Mouse (Mus musculus): Measurements from ENCODE around the gene Pakap. TPM values are rescaled to one million over a fixed set of nuclear protein-coding genes. Genes with fewer than 3 reads are reported as not detected.

The Pakap gene
- polyA plus RNA-seq, 1 experiment from 2014 or later: 10.7 TPM

- Histone ChIP-seq H3K4me1 (ENCODE audit: control insufficient read depth, insufficient read depth, low read length) (no peaks in the 10 kb centered on the region), H3K4me3 (replicated peaks; ENCODE audit: low read depth, low read length) (no peak overlapping the region), H3K4me2 (ENCODE audit: low read length) (no peak overlapping the region), H3K9ac (replicated peaks; ENCODE audit: low read length) (no peak overlapping the region), H3K36me3 (ENCODE audit: control insufficient read depth, insufficient read depth, low read length) (no peaks in the 10 kb centered on the region), H3K27ac (replicated peaks; ENCODE audit: low read depth, low read length) (no peak overlapping the region), H3K9me3 (ENCODE audit: control insufficient read depth, low read length) (no peaks in the 10 kb centered on the region), H3K27me3 (ENCODE audit: control insufficient read depth, insufficient read depth, low read length) (no peaks in the 10 kb centered on the region)
- 100% methylated on average over 2 of the region's 2 CpGs for WGBS
- DNase-seq (no peak), ATAC-seq (ENCODE audit: low FRiP score, low TSS enrichment) (no peak)
Measured at GRCm38 (mm10) chr4:57624819-57625218, 56.8 kb downstream of the Pakap start.

- H3K4me2 ChIP-seq (ENCODE audit: low read length): no peak overlapping the region
- H3K27me3 ChIP-seq (ENCODE audit: control insufficient read depth, insufficient read depth, low read length): no peaks in the 10 kb centered on the region
- no peak overlapping the region for H3K4me3 ChIP-seq (replicated peaks; ENCODE audit: low read depth, low read length)
- no peaks in the 10 kb centered on the region for H3K4me1 ChIP-seq (ENCODE audit: control insufficient read depth, insufficient read depth, low read length)
- H3K36me3 ChIP-seq (ENCODE audit: control insufficient read depth, insufficient read depth, low read length): no peaks in the 10 kb centered on the region
- no peak overlapping the region for H3K9ac ChIP-seq (replicated peaks; ENCODE audit: low read length)
- DNase-seq (no peak), ATAC-seq (ENCODE audit: low FRiP score, low TSS enrichment) (no peak)
- no peaks in the 10 kb centered on the region for H3K9me3 ChIP-seq (ENCODE audit: control insufficient read depth, low read length)
- 85% methylated on average over 1 of the region's 1 CpGs for WGBS
- no peak overlapping the region for H3K27ac ChIP-seq (replicated peaks; ENCODE audit: low read depth, low read length)
Measured at GRCm38 (mm10) chr4:57625306-57625705, 57.3 kb downstream of the Pakap start.

- no peak for DNase-seq
- no peaks in the 10 kb centered on the region for H3K9me3 ChIP-seq (ENCODE audit: control insufficient read depth, low read length)
Measured at GRCm38 (mm10) chr4:57625756-57626155, 57.8 kb downstream of the Pakap start.

GRCm38 (mm10) chr4:57626921-57627320 is 58.9 kb downstream of the Pakap start:
- ATAC-seq (ENCODE audit: low FRiP score, low TSS enrichment): no peak
- Histone ChIP-seq H3K27me3 (ENCODE audit: control insufficient read depth, insufficient read depth, low read length) (no peaks in the 10 kb centered on the region), H3K9me3 (ENCODE audit: control insufficient read depth, low read length) (no peaks in the 10 kb centered on the region), H3K36me3 (ENCODE audit: control insufficient read depth, insufficient read depth, low read length) (no peaks in the 10 kb centered on the region), H3K4me2 (ENCODE audit: low read length) (no peak overlapping the region), H3K4me1 (ENCODE audit: control insufficient read depth, insufficient read depth, low read length) (no peaks in the 10 kb centered on the region), H3K27ac (replicated peaks; ENCODE audit: low read depth, low read length) (no peak overlapping the region), H3K9ac (replicated peaks; ENCODE audit: low read length) (no peak overlapping the region), H3K4me3 (replicated peaks; ENCODE audit: low read depth, low read length) (no peak overlapping the region)
- no peak for DNase-seq
- WGBS: 89% methylated on average over 5 of the region's 5 CpGs

More at GRCm38 (mm10) chr4:57625756-57626155, 57.8 kb downstream of the Pakap start:
- Histone ChIP-seq H3K4me2 (ENCODE audit: low read length) (no peak overlapping the region), H3K9ac (replicated peaks; ENCODE audit: low read length) (no peak overlapping the region), H3K4me1 (ENCODE audit: control insufficient read depth, insufficient read depth, low read length) (no peaks in the 10 kb centered on the region), H3K36me3 (ENCODE audit: control insufficient read depth, insufficient read depth, low read length) (no peaks in the 10 kb centered on the region), H3K27me3 (ENCODE audit: control insufficient read depth, insufficient read depth, low read length) (no peaks in the 10 kb centered on the region), H3K4me3 (replicated peaks; ENCODE audit: low read depth, low read length) (no peak overlapping the region), H3K27ac (replicated peaks; ENCODE audit: low read depth, low read length) (no peak overlapping the region)
- no peak for ATAC-seq (ENCODE audit: low FRiP score, low TSS enrichment)
- 84% methylated on average over 1 of the region's 1 CpGs for WGBS

- H3K27me3 ChIP-seq (ENCODE audit: control insufficient read depth, insufficient read depth, low read length): no peaks in the 10 kb centered on the region
- H3K4me2 ChIP-seq (ENCODE audit: low read length): no peak overlapping the region
- 81% methylated on average over 5 of the region's 5 CpGs for WGBS
- H3K4me3 ChIP-seq (replicated peaks; ENCODE audit: low read depth, low read length): no peak overlapping the region
- no peaks in the 10 kb centered on the region for H3K36me3 ChIP-seq (ENCODE audit: control insufficient read depth, insufficient read depth, low read length)
- no peak for DNase-seq
- H3K9me3 ChIP-seq (ENCODE audit: control insufficient read depth, low read length): no peaks in the 10 kb centered on the region
- no peaks in the 10 kb centered on the region for H3K4me1 ChIP-seq (ENCODE audit: control insufficient read depth, insufficient read depth, low read length)
- no peak for ATAC-seq (ENCODE audit: low FRiP score, low TSS enrichment)
- no peak overlapping the region for H3K9ac ChIP-seq (replicated peaks; ENCODE audit: low read length)
- H3K27ac ChIP-seq (replicated peaks; ENCODE audit: low read depth, low read length): no peak overlapping the region
Measured at GRCm38 (mm10) chr4:57632386-57632785, 64.4 kb downstream of the Pakap start.

- Histone ChIP-seq H3K4me1 (ENCODE audit: control insufficient read depth, insufficient read depth, low read length) (no peaks in the 10 kb centered on the region), H3K9ac (replicated peaks; ENCODE audit: low read length) (no peak overlapping the region), H3K27me3 (ENCODE audit: control insufficient read depth, insufficient read depth, low read length) (no peaks in the 10 kb centered on the region), H3K9me3 (ENCODE audit: control insufficient read depth, low read length) (no peaks in the 10 kb centered on the region), H3K4me2 (ENCODE audit: low read length) (no peak overlapping the region), H3K4me3 (replicated peaks; ENCODE audit: low read depth, low read length) (no peak overlapping the region), H3K27ac (replicated peaks; ENCODE audit: low read depth, low read length) (no peak overlapping the region), H3K36me3 (ENCODE audit: control insufficient read depth, insufficient read depth, low read length) (no peaks in the 10 kb centered on the region)
- DNase-seq: no peak
- no peak for ATAC-seq (ENCODE audit: low FRiP score, low TSS enrichment)
- 96% methylated on average over 7 of the region's 7 CpGs for WGBS
Measured at GRCm38 (mm10) chr4:57633052-57633451, 65.1 kb downstream of the Pakap start.

- WGBS: 65% methylated on average over 1 of the region's 1 CpGs
Measured at GRCm38 (mm10) chr4:57634956-57635355, 67.0 kb downstream of the Pakap start.

GRCm38 (mm10) chr4:57636782-57637482 is 69.0 kb downstream of the Pakap start:
- ATAC-seq (ENCODE audit: low FRiP score, low TSS enrichment) (no peak), DNase-seq (peak; percentile 24)
- Histone ChIP-seq H3K27ac (replicated peaks; ENCODE audit: low read depth, low read length) (peak overlapping the region; percentile 75), H3K4me1 (ENCODE audit: control insufficient read depth, insufficient read depth, low read length) (peaks cover 5% of the 10 kb centered on the region; the same call in 1 of the 2 replicates), H3K9me3 (ENCODE audit: control insufficient read depth, low read length) (no peaks in the 10 kb centered on the region), H3K27me3 (ENCODE audit: control insufficient read depth, insufficient read depth, low read length) (no peaks in the 10 kb centered on the region), H3K4me2 (ENCODE audit: low read length) (peak overlapping the region; percentile 53), H3K9ac (replicated peaks; ENCODE audit: low read length) (no peak overlapping the region; the same call in 1 of the 2 replicates), H3K36me3 (ENCODE audit: control insufficient read depth, insufficient read depth, low read length) (no peaks in the 10 kb centered on the region), H3K4me3 (replicated peaks; ENCODE audit: low read depth, low read length) (peak overlapping the region; percentile 33; the same call in 1 of the 2 replicates)
- WGBS: 74% methylated on average over 9 of the region's 9 CpGs

More at GRCm38 (mm10) chr4:57634956-57635355, 67.0 kb downstream of the Pakap start:
- Histone ChIP-seq H3K4me2 (ENCODE audit: low read length) (no peak overlapping the region), H3K9ac (replicated peaks; ENCODE audit: low read length) (no peak overlapping the region), H3K4me3 (replicated peaks; ENCODE audit: low read depth, low read length) (no peak overlapping the region), H3K27me3 (ENCODE audit: control insufficient read depth, insufficient read depth, low read length) (no peaks in the 10 kb centered on the region), H3K27ac (replicated peaks; ENCODE audit: low read depth, low read length) (no peak overlapping the region), H3K4me1 (ENCODE audit: control insufficient read depth, insufficient read depth, low read length) (peaks cover under 1% of the 10 kb centered on the region; the same call in 1 of the 2 replicates), H3K9me3 (ENCODE audit: control insufficient read depth, low read length) (no peaks in the 10 kb centered on the region), H3K36me3 (ENCODE audit: control insufficient read depth, insufficient read depth, low read length) (no peaks in the 10 kb centered on the region)
- DNase-seq: no peak
- ATAC-seq (ENCODE audit: low FRiP score, low TSS enrichment): no peak
